Mouse (Mus musculus): ENCODE data around the gene Kcnn1. TPM values are rescaled to one million over a fixed set of nuclear protein-coding genes. Genes with fewer than 3 reads are reported as not detected.

The Kcnn1 gene
- polyA plus RNA-seq, 1 experiment from 2014 or later = 4.0 TPM

DNA sequence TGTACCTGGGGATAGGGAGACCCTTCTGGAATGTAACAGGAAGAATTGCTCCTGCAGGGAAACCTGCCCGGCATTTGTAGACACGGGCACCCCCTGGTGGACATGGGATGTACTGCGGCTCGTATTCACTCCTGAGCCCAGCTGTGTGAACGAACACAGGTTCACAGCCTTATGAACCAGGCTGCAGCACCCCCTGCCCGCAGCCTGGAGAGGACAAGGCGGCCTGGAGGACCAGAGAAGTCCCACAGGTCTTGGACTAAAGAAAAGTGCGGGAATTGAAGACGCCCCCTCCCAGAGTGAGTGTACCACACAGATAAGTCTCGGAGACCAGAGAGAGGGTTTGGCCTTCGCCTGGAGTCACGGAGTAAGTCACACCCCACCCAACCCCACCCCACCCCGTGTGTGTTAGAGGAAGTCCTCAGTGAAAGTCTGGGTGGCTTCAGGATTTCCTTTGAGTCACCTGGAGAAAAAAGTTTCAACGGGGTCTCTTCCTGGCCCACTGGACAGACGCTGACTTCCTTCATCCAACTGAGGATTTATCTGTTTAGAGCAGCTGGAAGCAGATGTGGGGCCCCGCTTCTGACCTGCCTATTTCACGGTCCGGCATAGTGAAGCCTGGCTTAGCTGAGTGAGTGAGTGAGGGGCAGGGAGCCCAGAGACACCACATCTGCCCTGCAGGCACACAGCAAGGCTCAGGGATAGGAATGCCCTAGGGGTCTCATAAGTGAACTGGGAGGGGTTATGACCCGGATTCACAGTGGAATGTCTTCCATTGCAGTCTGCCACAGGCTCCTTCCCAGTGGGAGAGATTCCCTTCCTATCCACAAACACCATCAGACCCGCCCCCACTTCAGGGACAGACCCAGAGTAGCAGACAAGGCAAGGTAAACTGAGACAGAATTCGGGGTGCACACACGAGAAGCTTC lies 21.6 kb downstream of the Kcnn1 start:
- WGBS = 43% methylated on average over 22 of the region's 22 CpGs
- Histone ChIP-seq H3K36me3 (peaks cover 6% of the 10 kb centered on the region), H3K27me3 (ENCODE audit: low read depth, poor library complexity, severe bottlenecking) (peaks cover 20% of the 10 kb centered on the region), H3K4me1 (peaks cover 39% of the 10 kb centered on the region), H3K9me3 (replicated peaks) (no peaks in the 10 kb centered on the region), H3K4me3 (peak overlapping the region; percentile 18; the same call in 1 of the 2 replicates), H3K27ac (peak overlapping the region; percentile 90; the same call in 1 of the 2 replicates)
- DNase-seq (ENCODE audit: low spot score) = peak; percentile 97

DNA sequence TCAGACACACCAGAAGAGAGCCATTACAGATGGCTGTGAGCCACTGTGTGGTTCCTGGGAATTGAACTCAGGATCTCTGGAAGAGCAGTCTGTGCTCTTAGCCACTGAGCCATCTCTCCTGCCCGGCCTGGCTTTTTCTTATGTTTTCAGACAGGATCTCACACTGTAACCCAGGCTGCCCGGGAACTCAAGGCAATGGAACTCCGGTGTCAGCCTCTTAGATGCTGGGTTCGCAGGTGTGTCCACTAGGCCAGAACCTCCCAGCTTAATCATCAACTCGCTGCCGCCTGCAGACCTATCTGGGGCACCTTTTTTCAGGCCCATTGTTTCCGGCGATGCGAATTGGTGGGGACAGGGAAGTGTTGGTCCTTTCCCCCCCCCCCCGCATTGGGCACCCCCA lies 22.5 kb downstream of the Kcnn1 start:
- H3K4me3 ChIP-seq = peak overlapping the region; percentile 18; the same call in 1 of the 2 replicates
- WGBS = 61% methylated on average over 10 of the region's 10 CpGs

DNA sequence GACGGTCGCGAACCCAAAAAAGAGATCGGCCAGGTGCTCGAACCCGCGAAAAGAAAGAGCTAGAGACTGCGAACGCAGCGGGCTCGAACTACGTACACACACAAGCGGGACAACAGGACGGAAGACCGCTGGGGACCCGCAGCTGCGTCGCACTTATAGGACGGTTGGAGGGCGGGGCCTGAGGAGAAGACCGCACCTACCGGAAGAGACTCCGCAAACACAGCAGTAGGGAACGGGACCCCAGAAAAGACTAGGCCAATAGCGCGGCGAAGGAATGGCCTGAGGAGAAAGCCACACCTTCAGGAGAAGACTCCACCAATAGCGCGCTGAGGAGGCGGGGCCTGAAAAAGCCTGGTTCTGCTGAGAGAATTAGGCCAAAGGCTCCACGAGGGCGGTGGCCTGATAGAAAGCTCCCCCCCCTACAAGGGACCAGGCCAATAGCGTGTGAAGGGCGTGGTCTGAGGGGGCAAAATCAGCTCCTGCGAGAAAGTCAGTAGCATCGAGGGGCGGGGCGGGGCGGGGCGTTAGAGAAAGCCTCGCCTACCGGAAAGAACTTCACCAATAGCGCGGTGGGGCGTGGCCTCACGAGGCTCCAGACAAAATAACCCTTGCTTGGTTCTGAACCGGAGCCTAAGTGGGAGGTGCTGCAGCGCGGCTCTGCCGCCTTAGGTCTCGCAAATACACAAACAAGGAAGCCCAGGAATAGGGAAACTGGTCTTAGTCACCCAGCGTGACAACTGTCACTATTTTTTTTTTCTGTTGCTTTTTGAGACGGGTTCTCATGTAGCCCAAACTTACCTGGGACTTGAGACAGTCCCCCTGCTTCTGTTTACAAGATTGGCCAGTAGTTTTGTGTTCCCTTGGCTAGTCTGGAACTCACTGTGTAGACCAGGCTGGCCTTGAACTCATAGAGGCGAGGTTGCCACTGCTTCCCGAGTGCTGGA lies 23.4 kb downstream of the Kcnn1 start, which contains the start of gene Arrdc2:
Gene Arrdc2 (minus strand): TSS at position 313 of the 944 bp plus-strand sequence.
- 3% methylated on average over 55 of the region's 55 CpGs for WGBS
- peak; percentile 96 for DNase-seq (ENCODE audit: low spot score)
- peaks cover 17% of the 10 kb centered on the region; the same call in 1 of the 2 replicates for H3K27me3 ChIP-seq (ENCODE audit: low read depth, poor library complexity, severe bottlenecking)
- H3K9me3 ChIP-seq (replicated peaks) = no peaks in the 10 kb centered on the region
- peaks cover 13% of the 10 kb centered on the region for H3K36me3 ChIP-seq
- peak within 1 kb of the TSS; percentile 90 for H3K27ac ChIP-seq
- peaks cover 39% of the 10 kb centered on the region for H3K4me1 ChIP-seq
- H3K4me3 ChIP-seq = peak within 1 kb of the TSS; percentile 68

More for the DNA sequence above, 22.5 kb downstream of the Kcnn1 start:
- no peak for DNase-seq (ENCODE audit: low spot score)
- Histone ChIP-seq H3K36me3 (peaks cover 10% of the 10 kb centered on the region), H3K9me3 (replicated peaks) (no peaks in the 10 kb centered on the region), H3K4me1 (peaks cover 39% of the 10 kb centered on the region), H3K27ac (peak overlapping the region; percentile 90; the same call in 1 of the 2 replicates), H3K27me3 (ENCODE audit: low read depth, poor library complexity, severe bottlenecking) (peaks cover 17% of the 10 kb centered on the region; the same call in 1 of the 2 replicates)

DNA sequence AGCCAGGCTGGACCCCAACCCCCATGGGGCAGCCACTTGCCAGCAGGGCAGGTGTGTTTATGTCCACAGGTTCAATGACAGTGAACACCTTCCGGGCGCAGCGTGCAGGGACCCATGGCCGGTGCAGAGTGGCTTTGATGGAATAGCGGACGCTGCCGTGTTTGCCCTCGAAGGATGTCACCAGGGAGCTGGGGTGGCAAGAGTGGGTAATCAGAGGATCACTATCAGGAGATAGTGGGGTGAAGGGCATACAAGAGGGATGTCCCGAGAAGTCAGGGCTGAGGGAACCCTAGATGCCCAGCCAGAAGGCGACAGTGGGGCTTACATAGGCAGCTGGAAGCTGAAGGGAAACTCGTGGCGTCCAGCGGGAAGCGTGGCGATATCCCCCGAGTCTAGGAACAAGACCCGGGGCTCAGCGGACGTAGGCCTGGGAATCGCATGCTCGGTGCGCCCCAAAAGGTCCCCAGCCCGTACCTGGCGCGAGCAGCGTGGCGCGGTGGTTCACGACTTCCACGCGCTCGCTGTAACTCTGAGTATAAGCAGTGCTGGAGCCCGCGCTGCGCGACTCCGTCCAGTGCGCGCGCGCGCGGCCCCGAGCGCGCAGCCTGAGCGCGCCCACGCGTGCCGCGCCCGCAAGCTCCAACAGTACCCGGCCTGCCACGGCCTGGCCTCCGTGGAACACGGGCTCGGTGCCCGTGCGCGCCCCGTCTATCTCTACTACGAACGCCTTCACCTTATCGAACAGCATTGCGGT lies 24.2 kb downstream of the Kcnn1 start:
- peak; percentile 64 for DNase-seq (ENCODE audit: low spot score)
- H3K27ac ChIP-seq = peak overlapping the region; percentile 90
- no peaks in the 10 kb centered on the region for H3K9me3 ChIP-seq (replicated peaks)
- WGBS = 4% methylated on average over 66 of the region's 66 CpGs
- H3K27me3 ChIP-seq (ENCODE audit: low read depth, poor library complexity, severe bottlenecking) = peaks cover 17% of the 10 kb centered on the region; the same call in 1 of the 2 replicates
- peaks cover 13% of the 10 kb centered on the region for H3K36me3 ChIP-seq
- peaks cover 38% of the 10 kb centered on the region for H3K4me1 ChIP-seq
- peak overlapping the region; percentile 68 for H3K4me3 ChIP-seq

DNA sequence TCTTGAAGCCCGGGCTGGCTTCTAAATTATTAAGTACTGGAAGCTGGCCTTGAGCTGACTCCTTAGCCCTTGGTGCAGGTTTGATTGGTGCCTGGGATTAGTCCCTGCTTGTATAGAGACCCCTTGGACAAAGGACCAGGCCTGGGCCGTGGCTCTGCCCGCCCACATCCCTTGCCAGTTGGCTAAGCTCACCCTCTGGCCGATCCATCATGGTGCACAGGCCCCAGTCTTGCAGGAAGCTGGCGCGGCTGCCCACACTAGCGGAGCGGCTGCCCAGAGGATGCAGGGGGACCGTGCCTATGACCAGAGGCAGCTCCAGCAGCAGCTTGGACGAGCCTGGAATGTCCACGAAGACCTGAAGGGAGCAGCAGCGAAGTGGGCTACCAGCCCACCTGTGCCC lies 26.4 kb downstream of the Kcnn1 start:
- no peak for DNase-seq (ENCODE audit: low spot score)
- Histone ChIP-seq H3K9me3 (replicated peaks) (no peaks in the 10 kb centered on the region), H3K4me3 (no peak overlapping the region), H3K27me3 (ENCODE audit: low read depth, poor library complexity, severe bottlenecking) (0 out of 2 replicates have a peak, but pooled peaks cover 2% of the 10 kb centered on the region), H3K4me1 (peaks cover 58% of the 10 kb centered on the region), H3K36me3 (peaks cover 13% of the 10 kb centered on the region), H3K27ac (no peak overlapping the region; the same call in 1 of the 2 replicates)
- WGBS = 92% methylated on average over 12 of the region's 12 CpGs

DNA sequence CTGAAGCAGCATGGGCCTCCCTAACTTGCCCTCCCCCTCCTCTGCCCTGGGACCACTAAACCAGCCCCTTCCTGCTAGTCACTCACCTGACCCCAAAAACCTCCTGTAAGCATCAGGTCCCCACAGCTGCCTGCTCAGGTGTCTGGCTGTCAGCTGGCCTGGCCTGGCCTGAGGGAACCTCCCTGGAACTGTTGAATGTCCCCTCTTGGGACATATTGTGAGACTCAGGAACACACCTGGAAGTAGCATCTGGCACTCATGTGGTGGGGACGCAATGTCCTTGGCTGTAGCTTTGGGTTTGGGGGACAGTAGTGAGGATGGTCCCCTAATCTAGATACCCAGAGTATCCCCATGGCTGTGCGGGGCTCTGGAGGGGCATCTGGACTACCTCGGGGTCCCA lies 29.0 kb downstream of the Kcnn1 start:
- Histone ChIP-seq H3K9me3 (replicated peaks) (no peaks in the 10 kb centered on the region), H3K27me3 (ENCODE audit: low read depth, poor library complexity, severe bottlenecking) (no peaks in the 10 kb centered on the region), H3K36me3 (peaks cover 13% of the 10 kb centered on the region), H3K27ac (0 out of 2 replicates have a peak overlapping the region, but pooled peaks have one; percentile 6), H3K4me3 (no peak overlapping the region), H3K4me1 (peaks cover 49% of the 10 kb centered on the region)
- no peak for DNase-seq (ENCODE audit: low spot score)
- WGBS = 92% methylated on average over 3 of the region's 3 CpGs

DNA sequence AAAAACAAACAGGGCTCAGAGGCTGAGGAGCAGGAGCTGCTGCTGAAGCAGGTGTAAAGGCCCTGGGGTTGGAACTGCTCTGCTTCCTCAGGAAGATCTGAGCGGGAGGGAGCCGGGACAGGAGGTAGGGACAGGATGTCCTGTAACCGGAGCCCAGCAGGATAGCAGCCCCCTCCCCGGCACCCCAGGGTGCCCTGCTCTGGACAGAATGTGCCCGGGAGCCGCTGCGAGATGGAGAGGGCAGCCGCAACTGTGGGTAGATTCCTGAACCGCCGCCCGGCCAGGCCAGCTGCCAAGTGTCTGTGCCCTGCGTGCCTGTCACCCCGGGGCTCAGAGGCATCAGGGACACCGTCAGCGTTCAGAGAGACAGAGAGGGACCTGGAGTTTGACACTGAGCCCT lies 29.5 kb downstream of the Kcnn1 start:
- no peak for DNase-seq (ENCODE audit: low spot score)
- 0 out of 2 replicates have a peak overlapping the region, but pooled peaks have one; percentile 64 for H3K27ac ChIP-seq

DNA sequence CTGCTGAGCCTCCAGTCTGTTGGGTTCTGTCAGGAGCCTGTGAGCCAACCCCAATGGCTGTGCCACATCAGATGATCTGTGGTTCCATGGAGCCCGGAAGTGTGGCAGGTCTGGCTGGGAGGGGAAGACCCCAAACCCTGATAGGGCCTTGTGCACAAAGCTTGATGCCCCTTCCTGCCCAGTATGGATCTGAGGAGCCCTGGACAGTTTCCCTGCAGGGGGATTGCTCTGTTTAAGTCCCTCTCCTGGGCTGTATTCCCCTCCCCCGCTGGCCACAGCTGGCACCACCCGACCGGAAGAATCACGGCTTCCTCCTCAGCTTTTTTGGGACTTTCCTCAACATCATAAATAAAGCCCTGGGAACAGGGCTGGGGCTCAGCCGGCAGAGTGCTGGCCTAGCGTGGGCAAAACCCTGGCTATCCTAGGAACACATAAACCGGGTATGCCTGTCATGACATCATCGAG lies 30.0 kb downstream of the Kcnn1 start:
- Histone ChIP-seq H3K36me3 (peaks cover 13% of the 10 kb centered on the region), H3K27ac (peak overlapping the region; percentile 64), H3K9me3 (replicated peaks) (no peaks in the 10 kb centered on the region), H3K27me3 (ENCODE audit: low read depth, poor library complexity, severe bottlenecking) (no peaks in the 10 kb centered on the region), H3K4me1 (peaks cover 41% of the 10 kb centered on the region), H3K4me3 (no peak overlapping the region)
- no peak for DNase-seq (ENCODE audit: low spot score)
- 62% methylated on average over 9 of the region's 9 CpGs for WGBS

More for the DNA sequence above, 29.5 kb downstream of the Kcnn1 start:
- Histone ChIP-seq H3K27me3 (ENCODE audit: low read depth, poor library complexity, severe bottlenecking) (no peaks in the 10 kb centered on the region), H3K36me3 (peaks cover 13% of the 10 kb centered on the region), H3K9me3 (replicated peaks) (no peaks in the 10 kb centered on the region), H3K4me3 (no peak overlapping the region), H3K4me1 (peaks cover 43% of the 10 kb centered on the region)
- 50% methylated on average over 15 of the region's 15 CpGs for WGBS

DNA sequence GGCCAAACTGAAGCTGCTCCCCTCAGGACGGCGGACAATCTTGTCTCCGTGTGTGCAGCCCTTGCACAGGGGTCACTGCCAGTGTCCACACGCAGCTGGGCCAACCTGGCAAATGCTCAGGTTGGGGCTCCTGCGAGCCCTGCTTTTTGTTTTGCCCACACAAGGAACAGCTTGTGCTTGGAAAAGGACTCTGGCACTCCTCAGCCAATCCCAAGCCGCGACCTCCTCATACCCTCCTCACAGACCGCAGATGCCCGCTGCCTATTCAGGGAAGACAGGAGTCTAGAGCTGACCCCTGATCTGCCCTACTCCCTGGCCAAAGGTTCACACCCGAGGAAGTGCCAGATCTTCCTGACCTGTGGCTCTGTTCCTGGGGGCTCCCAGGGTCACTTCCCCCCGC lies 30.7 kb downstream of the Kcnn1 start:
- Histone ChIP-seq H3K9me3 (replicated peaks) (no peaks in the 10 kb centered on the region), H3K27me3 (ENCODE audit: low read depth, poor library complexity, severe bottlenecking) (no peaks in the 10 kb centered on the region), H3K4me1 (peaks cover 41% of the 10 kb centered on the region), H3K27ac (peak overlapping the region; percentile 64; the same call in 1 of the 2 replicates), H3K4me3 (no peak overlapping the region), H3K36me3 (peaks cover 13% of the 10 kb centered on the region)
- WGBS = 77% methylated on average over 11 of the region's 11 CpGs
- no peak for DNase-seq (ENCODE audit: low spot score)

DNA sequence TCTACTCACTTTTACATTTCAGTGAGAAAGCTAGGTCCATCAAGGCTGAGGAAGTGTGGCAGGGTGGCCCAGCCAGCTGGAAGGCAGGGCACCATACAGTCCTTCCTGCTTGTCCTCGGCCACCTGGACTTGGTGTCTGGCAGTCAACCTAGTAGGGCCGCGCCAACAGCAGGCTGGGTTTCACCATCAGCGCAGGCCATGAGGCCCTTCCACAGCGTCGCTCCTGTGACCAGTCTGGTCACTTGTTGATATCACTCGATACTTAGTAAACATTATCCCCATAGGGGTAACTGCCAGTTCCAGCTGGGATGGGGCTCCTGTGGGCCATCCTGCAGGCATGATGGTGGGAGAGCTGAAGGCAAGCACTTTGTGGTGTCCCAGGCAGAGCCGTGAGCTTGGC lies 31.5 kb downstream of the Kcnn1 start:
- H3K9me3 ChIP-seq (replicated peaks) = no peaks in the 10 kb centered on the region
- H3K27me3 ChIP-seq (ENCODE audit: low read depth, poor library complexity, severe bottlenecking) = no peaks in the 10 kb centered on the region
- H3K4me3 ChIP-seq = no peak overlapping the region
- 88% methylated on average over 8 of the region's 8 CpGs for WGBS
- peak overlapping the region; percentile 53; the same call in 1 of the 2 replicates for H3K27ac ChIP-seq
- H3K36me3 ChIP-seq = peaks cover 8% of the 10 kb centered on the region; the same call in 1 of the 2 replicates
- DNase-seq (ENCODE audit: low spot score) = no peak
- H3K4me1 ChIP-seq = peaks cover 36% of the 10 kb centered on the region

DNA sequence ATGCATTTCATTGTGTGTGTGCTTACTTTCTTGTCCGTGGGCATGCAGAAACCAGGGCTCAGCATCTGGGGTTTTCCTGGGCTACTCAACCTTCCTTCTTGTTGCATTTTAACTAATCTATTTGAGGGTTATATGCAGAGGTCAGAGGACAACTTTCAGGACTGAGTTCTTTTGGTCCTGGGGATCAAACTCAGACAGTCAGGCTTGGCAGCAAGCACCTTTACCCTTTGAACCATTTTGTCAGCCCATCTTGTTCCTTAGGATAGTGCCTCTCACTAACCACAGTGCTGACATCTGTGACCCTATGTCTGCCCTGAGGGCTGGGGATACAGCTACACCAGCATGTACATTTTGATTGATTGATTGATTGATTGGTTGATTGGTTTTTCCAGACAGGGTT lies 35.3 kb downstream of the Kcnn1 start:
- 0 out of 2 replicates have a peak, but pooled peaks cover 2% of the 10 kb centered on the region for H3K27me3 ChIP-seq (ENCODE audit: low read depth, poor library complexity, severe bottlenecking)
- no peak for DNase-seq (ENCODE audit: low spot score)
- H3K9me3 ChIP-seq (replicated peaks) = no peaks in the 10 kb centered on the region
- H3K4me1 ChIP-seq = peaks cover 21% of the 10 kb centered on the region
- H3K36me3 ChIP-seq = no peaks in the 10 kb centered on the region
- 98% methylated on average over 1 of the region's 1 CpGs for WGBS
- H3K4me3 ChIP-seq = no peak overlapping the region
- H3K27ac ChIP-seq = no peak overlapping the region
